Mouse (Mus musculus) testis, postnatal 10 days (tissue): ENCODE data around the gene Satb1.

ENCODE experiments used
- DNase-seq: peaks from one replicate; pipeline ENCODE4 v3.0.0; 2021; ENCODE audit warnings: low spot score

Gene Satb1

DNA sequence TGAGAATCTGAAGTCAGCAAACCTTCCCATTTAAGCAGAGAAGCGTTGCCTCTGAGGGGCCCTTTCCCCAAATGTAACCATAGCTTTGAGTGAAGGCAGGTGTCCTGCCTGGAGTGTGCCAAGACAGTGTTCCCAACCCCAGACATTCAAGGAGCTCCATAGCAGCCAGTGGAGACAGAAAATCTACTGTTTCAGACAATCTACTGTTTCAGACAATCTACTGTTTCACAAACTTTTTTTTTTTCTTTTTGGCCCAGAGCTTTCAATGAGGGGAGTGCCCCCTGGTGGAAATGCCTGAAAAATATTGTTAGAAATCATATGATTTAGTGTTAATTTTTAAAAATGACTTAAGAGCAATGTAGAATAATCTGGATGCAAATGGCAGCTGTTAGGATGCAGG is 55.3 kb downstream of the Satb1 start:
- DNase-seq = peak; percentile 53

DNA sequence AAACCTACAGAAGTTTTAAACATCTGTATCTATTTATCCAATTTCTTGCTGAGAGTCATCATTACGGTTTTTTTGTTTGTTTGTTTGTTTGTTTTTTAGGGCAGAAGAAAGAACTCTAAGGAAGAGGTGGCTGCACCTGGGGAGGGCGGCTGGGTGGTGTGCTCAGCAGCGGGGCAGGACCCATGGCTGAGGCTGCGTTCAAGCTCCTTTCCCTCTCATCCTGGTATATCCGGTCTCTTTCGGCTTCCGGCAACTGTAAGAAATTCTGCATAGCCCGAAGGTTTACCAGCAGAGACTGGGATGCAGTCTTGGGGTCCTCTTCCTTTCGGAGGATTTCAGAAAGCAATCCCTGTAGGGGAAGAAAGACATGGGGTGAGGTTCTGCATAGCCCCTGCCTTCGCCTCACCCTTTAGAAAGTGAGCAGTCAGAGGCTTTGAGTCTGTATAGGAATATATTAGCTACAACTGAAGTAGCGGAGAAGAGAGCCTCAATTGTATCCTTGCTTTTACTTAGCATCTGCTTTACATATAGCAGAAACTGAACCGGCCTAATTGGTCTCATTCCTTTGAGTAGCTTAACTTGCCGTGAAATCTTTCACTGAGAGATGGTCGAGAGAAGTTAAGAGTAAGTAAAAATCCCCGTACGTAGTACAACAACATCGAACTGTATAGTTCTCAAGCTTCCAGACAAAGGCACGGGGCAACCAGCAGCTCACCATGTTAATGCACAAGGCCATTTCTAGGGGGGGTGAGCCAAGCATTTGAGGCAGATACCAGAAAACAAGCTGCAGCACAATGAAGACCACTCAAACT is 57.8 kb downstream of the Satb1 start:
- no peak for DNase-seq

DNA sequence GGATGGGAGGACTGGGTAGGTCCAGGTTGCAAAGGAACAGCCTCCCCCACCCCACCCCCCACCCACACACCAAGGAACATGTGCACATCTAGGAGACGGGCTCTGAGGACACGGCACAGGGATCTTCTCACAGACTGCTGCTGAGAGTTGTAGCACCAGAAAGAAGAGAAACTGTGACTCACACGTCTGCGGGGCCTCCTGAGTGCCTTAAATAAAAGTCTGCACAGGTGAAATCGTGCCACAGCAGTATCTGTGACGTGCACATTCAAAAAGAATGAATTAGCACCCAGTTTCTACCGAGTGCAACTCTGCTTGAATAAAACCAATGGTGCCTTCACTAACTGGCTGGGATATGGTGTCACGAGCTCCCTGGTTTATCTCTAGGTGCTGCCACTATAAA is 69.5 kb downstream of the Satb1 start:
- DNase-seq = no peak

DNA sequence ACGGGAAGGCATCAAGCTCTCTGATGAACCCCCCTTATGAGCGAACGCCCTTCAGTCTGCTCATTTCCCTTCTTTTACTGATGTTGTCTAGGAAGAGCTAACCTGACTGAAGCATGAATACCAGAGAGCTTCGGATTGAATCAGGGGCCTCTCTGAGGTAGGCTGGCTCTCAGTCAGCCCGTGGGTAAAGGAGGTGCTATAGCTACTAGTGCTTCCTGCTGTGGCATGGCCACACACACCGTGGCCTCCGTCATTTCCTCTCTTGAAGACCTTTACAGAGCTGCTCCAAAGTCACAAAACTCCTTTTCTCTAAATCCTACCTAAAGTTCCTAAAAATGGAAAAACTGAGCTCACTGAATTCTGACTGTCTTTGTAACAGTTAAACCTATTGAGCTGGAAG is 70.6 kb downstream of the Satb1 start:
- no peak for DNase-seq

DNA sequence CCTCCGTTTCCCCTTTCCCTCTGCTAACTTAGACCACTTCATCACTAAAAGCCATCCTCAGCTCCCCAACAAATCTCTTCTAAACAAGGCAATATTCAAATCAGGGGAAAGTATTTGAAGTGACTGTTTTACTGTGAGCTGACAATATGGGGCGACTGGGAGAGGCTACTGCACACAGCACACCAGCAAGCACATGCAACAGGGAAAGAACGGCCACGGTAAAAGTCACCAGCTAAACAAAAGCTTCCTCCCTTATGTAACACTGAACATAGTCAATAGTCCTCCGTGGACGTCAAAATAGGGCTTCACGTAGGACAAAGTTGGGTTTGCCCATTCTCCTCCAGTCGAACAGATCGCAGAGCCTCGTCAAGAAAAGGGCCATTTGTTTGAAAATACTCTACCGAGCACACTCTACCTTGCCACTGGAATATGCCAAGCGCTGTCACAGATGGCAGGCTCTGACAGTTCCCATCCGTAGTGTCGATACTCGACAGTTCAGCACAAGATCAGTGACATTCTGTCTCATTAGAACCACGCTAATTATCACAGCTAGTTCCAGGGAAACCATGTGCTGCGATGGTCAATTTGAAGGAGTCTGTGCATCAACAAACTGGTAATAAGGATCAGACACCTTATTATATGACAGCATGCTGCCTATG is 72.0 kb downstream of the Satb1 start:
- DNase-seq = no peak

DNA sequence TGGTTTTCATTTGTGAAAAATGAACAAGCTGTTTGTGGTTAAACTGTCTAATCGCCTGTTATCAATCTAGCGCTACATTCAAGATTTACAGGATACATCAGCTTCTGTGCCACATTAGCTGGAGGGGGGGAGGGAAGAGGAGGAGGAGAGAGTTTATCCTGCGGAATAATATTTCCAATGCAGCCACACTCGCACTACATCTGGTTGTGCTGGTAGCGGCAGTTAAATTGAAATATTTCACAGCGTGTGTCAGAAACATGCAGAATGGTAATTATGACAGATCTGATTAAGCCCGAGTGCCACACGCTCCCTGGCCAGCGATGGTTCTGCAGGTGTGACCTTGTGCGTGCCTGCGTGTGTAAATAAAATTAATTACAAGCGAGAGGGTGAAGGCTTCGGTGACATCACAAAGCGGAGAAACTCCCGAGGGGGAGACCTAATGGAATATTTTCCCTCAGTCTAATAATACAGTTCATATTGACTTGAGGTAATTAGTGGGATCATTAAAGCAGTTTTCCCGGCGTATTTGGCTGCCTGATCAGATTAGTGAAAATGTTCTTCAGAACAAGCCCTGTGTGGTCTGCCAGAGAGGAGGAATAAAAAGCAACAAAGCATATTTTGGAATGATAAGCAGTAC is 72.7 kb downstream of the Satb1 start:
- DNase-seq = no peak

DNA sequence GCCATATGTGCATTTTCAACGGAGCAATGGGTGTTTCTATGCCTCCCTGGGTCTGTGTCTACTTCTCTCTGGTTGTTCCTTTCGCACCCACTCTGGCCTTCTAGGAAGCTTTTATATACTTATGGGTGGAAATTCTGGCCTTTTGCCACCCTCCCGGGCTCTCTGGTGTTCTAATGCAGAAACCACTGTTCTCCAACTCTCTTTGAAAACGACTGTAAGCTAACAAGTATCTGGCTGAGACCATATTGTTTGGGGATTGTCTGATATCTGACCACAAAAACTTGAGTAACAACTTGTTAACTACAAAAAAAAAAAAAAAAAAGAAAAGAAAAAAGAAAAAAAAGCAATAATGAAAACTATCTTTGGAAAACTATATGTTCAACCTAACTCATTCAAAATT is 73.6 kb downstream of the Satb1 start:
- DNase-seq = no peak

DNA sequence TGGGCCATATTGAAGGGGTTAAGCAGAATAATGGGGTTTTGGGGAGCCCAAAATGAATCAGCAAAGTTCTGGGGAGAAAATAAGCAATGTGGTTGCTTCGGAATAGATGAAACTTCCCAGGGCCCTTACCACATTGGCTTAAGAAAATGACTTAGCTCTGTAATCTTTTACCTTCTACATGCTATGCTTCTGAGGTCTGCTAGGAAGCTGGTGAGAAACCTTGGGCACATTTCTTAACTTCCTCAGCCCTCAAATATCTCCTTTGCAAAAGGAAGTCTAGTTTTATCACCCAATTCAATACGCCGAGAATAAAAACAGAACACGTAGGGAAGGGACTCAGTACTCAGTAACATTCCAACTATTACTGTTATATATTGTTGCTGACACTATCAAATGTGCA is 80.9 kb downstream of the Satb1 start:
- DNase-seq = no peak

DNA sequence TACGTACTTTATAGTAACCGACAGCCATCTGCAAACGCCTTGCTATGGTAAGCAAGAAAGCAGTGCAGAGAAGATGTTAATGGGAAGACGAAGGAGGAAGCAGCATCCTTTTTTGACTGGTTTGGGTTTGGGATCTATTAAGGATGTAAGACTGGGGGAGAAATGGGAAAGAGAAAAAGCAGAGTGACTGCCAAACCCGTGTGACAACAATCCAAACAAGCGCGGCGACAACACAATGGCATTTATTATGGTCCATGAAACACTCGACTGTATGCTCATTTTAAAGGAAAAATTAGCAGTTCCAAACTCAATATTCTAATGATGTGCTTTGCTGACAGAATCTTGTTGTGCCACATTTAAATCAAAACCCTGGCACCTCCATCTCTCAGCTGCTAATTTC is 85.9 kb downstream of the Satb1 start:
- DNase-seq = no peak

DNA sequence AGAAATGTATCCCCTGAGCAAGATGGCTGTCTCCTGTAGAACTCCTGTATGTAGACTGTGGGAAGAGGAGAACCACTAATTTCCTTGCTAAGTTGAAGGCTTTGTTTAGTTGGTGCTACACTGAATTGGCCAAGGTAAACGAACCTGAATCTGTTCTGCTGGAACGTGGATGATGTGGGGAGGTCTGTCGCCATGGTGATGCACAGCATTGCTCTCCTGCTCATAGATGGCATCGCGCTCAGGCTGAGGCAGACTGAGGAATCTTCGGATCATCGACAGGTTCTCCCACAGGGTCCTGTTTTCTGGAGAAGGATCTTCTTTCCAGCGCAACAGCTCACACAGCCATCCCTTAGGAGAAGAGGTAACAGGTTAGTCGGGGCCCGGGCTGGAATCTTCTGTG is 90.6 kb downstream of the Satb1 start:
- DNase-seq = no peak

DNA sequence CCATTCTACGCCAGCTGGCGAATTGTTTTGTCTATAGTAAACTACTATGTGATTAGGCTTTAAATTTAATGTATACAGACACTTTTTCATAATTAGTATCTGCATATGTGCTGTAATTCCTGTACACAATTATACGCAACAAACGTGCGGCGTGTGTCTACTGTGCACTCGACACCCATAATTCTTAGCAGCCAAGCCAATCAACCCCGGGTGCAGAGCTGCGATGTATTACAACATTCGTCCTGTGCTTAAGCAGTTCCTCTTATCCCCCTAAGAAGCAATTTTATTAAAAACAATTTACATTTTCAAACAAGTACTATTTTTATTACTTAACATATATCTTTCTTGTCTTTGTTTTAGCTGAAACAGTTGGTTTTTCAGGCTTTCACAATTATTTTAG is 92.0 kb downstream of the Satb1 start:
- no peak for DNase-seq

DNA sequence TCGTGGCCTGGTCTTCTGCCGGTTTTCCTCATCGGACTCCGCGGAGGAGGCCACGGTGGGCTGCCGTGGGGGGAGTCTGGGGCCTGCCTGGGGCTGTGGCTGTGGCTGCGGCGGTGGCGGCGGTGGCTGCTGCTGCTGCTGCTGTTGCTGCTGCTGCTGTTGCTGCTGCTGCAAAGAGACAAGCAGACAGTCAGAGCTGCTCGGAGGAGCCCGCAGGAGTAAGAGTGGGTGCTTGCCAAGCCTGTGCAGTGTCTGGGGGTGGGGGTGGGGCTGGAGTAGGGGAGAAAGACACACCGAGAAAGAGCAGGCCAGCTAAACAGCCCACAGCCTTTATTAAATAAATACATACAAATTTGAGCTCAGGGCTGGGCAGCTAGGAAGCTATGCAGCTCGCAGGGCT is 92.8 kb downstream of the Satb1 start:
- no peak for DNase-seq

DNA sequence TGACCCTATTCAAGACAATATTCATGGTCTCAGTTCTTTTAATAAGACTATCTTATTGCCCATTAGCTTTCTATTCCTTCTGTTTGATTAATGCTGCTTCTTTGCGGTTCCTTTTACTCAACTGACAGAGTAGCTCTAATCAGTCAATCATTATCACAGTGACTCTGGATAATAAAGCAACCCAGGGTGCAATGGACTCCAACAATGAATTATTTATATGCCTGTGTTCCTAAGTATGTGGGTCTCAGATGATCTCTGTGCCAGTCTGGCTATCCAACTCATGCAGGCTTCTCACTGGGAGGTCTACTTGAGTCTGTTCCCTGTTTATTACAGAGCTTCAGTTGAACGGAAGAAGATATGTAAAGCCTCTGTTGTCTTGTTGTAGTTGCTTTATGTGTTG is 108.6 kb downstream of the Satb1 start:
- DNase-seq = no peak

DNA sequence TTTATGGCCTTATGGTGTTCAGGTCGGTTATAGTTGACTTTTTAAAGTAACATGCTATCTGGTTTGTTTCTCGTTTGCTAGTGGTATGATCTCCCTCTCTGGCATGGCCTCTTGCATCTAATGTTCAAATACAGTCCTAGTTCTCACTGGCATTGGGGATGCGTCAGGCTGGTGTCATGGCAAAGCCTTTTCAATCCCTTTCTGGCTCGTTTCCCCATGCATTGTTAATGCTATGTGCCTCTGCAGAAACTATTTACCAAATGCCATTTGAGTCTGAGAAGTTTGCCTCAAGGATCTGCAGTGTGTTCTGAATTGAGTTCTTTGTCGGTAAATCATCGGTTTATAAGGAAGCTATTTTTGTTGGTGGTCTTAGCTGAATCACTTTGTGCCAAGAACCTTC is 137.4 kb downstream of the Satb1 start:
- DNase-seq = no peak

DNA sequence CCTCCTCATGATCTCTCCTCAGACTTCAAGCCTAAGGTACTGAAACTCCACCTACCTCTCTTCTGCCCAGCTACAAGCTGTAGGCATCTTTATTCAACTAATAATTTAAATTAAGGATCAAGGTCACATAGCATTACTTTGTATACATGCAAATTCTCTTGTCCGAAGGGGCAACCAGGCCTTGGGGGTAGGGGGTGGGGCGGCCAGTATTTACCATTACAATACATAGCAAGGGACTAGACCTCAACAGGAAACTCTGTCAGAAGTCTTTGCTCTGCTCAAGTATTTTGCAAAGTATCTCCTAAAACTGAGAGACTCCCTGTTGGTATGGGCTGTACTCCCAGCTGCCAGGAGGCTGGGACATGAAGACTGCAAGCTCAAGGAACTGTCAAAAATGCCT is 137.8 kb downstream of the Satb1 start:
- no peak for DNase-seq

DNA sequence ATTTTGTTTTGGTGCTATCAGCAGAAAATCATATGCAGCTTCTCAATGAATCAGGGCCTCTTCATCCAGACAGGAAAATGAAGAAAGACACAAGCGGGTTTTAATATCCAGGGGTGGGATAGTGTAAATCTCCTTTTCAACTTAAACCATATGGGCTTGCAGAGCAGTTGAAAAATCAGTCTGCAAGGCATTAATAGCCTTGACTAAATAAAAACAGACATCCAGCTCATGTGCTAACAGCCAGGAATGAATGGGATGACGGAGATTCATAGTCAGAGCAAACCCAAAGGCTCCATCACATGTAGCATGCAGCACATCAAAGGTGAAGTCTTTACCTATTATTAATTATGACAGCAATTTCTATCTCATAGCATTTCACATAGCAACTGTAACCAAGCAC is 142.6 kb downstream of the Satb1 start:
- DNase-seq = no peak

DNA sequence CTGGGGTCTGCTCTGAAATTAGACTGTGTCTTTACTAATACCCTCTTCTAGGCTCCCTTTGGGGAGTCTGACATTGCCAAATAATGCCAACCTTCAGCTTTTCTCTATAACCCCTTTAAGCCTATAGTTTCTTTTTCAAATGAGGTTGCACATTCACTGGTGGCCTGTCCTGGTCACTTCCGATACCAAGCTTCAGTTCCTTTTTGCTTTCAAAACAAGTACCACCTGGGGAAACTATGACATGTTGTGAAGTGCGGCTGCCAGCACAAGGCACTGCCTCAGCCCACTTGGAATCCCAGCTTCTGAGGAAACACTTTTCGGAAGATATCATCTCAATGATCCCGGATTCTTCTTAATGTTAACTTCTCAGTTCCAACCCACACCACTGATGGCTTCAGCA is 145.9 kb downstream of the Satb1 start:
- DNase-seq = no peak
